Mouse (Mus musculus) adrenal gland, adult 2 months (tissue): Measurements from ENCODE around the gene Spop. TPM values are rescaled to one million over a fixed set of nuclear protein-coding genes. Genes with fewer than 3 reads are reported as not detected.

Source experiments
- DNase-seq: peaks from one replicate; pipeline ENCODE4 v3.0.0; 2021
- polyA plus RNA-seq: library from polyadenylated mRNA; depleted of rRNA; stranded (reverse); fragments of >200 nt; gene quantifications from 2 replicates; pipeline ENCODE4 v1.2.3, GENCODE M21; 2012; rRNA removed
- total RNA-seq, 2 experiments: library from RNA; stranded (reverse); gene quantifications; 2 replicates each; pipeline ENCODE4 v1.2.3; 2021

Spop gene
- total and polyA plus RNA-seq, 3 experiments: 45.3 to 187 (median 105) TPM

GRCm38 (mm10) chr11:95519996-95520395 is 106.1 kb downstream of the Spop start:
- no peak for DNase-seq

GRCm38 (mm10) chr11:95520456-95521072 is 106.7 kb downstream of the Spop start:
- peak; percentile 90 for DNase-seq

GRCm38 (mm10) chr11:95521563-95521962 is 107.7 kb downstream of the Spop start:
- DNase-seq: peak; percentile 79

GRCm38 (mm10) chr11:95527307-95527706 is 113.4 kb downstream of the Spop start:
- no peak for DNase-seq

- DNase-seq: no peak
Observed at GRCm38 (mm10) chr11:95528231-95528630, 114.4 kb downstream of the Spop start.

GRCm38 (mm10) chr11:95532353-95533072 is 118.6 kb downstream of the Spop start:
- DNase-seq: no peak

GRCm38 (mm10) chr11:95533484-95534160 is 119.7 kb downstream of the Spop start:
- peak; percentile 91 for DNase-seq

- DNase-seq: no peak
Observed at GRCm38 (mm10) chr11:95538378-95539104, 124.7 kb downstream of the Spop start.

- DNase-seq: no peak
Observed at GRCm38 (mm10) chr11:95540637-95541385, 126.9 kb downstream of the Spop start.

Other genes starting within 250 kb of the Spop start
- not detected for gene Tac4, start 152.6 kb upstream of the Spop start, total RNA-seq
- gene Tac4, start 152.6 kb upstream of the Spop start, polyA plus RNA-seq: not detected in 2 replicates
- 10 to 100 TPM; 51.7 to 64.2 TPM for gene Kat7, start 103.8 kb upstream of the Spop start, total RNA-seq
- 21.5 and 23.8 TPM in 2 replicates for gene Kat7, start 103.8 kb upstream of the Spop start, polyA plus RNA-seq
- gene Fam117a, start 77.1 kb upstream of the Spop start, total RNA-seq: 10 to 100 TPM; 16.6 to 20.9 TPM
- gene Fam117a, start 77.1 kb upstream of the Spop start, polyA plus RNA-seq: 27.0 and 37.1 TPM in 2 replicates
- 10 to 100 TPM; 61.1 to 76.8 TPM for gene Slc35b1, start 29.4 kb upstream of the Spop start, total RNA-seq
- 52.8 and 60.4 TPM in 2 replicates for gene Slc35b1, start 29.4 kb upstream of the Spop start, polyA plus RNA-seq
- gene Nxph3, start 100.5 kb downstream of the Spop start, total RNA-seq: 1 to 10 TPM; 1.9 to 6.2 TPM
- 1.6 and 2.6 TPM in 2 replicates for gene Nxph3, start 100.5 kb downstream of the Spop start, polyA plus RNA-seq
- gene Ngfr, start 173.7 kb downstream of the Spop start, total RNA-seq: 1 to 10 TPM; 2.6 to 5.7 TPM
- 8.0 and 14.2 TPM in 2 replicates for gene Ngfr, start 173.7 kb downstream of the Spop start, polyA plus RNA-seq